Mouse (Mus musculus) kidney, postnatal 0 days (tissue): ENCODE measurements at regions not wholly inside any gene's neighbourhood (a gene's known extent, or its start where the extent isn't known, plus 50 kb on each side); places are given as distances from the start of the nearest gene placed in this dataset.

Source experiments
- ATAC-seq: fragments of 200-750 bp; cut with Nextera tagmentation; replicated peaks from 2 replicates; pipeline ENCODE4 v1.8.0; 2017; ENCODE audit warnings: low read depth, moderate number of reproducible peaks, moderate TSS enrichment, moderate library complexity; ENCODE audit not compliant: low FRiP score
- DNase-seq: peaks from one replicate; pipeline ENCODE4 v3.0.0-alpha.2; 2016; ENCODE audit warnings: low spot score
- H3K27ac ChIP-seq: fragments of 300-500 bp; sonication (generic); 2 replicates; pipeline ENCODE4 v1.5.1; 2014; ENCODE audit warnings: mild to moderate bottlenecking
- H3K27me3 ChIP-seq: fragments of 300-500 bp; sonication (generic); 2 replicates; pipeline ENCODE4 v1.6.1; 2014; ENCODE audit warnings: low read length, mixed read lengths; ENCODE audit not compliant: insufficient read depth
- H3K36me3 ChIP-seq: fragments of 300-500 bp; sonication (generic); 2 replicates; pipeline ENCODE4 v1.6.1; 2014; ENCODE audit warnings: low read length, mixed read lengths; ENCODE audit not compliant: insufficient read depth
- H3K4me1 ChIP-seq: fragments of 300-500 bp; sonication (generic); replicated peaks from 2 replicates; pipeline ENCODE4 v1.6.1; 2014; ENCODE audit warnings: antibody characterized with exemption, low read length, mixed read lengths; ENCODE audit not compliant: insufficient read depth
- H3K4me2 ChIP-seq: fragments of 300-500 bp; sonication (generic); 2 replicates; pipeline ENCODE4 v1.6.1; 2014; ENCODE audit warnings: mild to moderate bottlenecking, low read length, moderate library complexity, mixed read lengths
- H3K4me3 ChIP-seq: fragments of 300-500 bp; sonication (generic); replicated peaks from 2 replicates; pipeline ENCODE4 v1.5.1; 2014; ENCODE audit warnings: low read depth, low read length
- H3K9ac ChIP-seq: fragments of 300-500 bp; sonication (generic); 2 replicates; pipeline ENCODE4 v1.6.1; 2014; ENCODE audit warnings: low read depth, low read length
- H3K9me3 ChIP-seq: fragments of 300-500 bp; sonication (generic); replicated peaks from 2 replicates; pipeline ENCODE4 v1.6.1; 2016; ENCODE audit warnings: low read length, inconsistent platforms, mixed read lengths
- CTCF ChIP-seq: IDR thresholded peaks from 2 replicates; pipeline ENCODE4 v1.5.1; 2016; ENCODE audit warnings: antibody characterized with exemption, low read depth, mild to moderate bottlenecking, moderate library complexity
- WGBS: fragments of 180-500 bp; shearing (Covaris S2); extraction: QIAGEN DNeasy Blood & Tissue Kit; methylation state at CpG from one replicate; pipeline ENCODE4 v1.1.7; 2014; 5-methylcytosine and 5-hydroxymethylcytosine counted together

- H3K4me3 ChIP-seq = no peak overlapping the region
- H3K4me1 ChIP-seq = no peaks in the 10 kb centered on the region
- WGBS = 85% methylated on average over 8 of the region's 8 CpGs
- TF ChIP-seq CTCF = no peak
- H3K9ac ChIP-seq = no peak overlapping the region
- no peaks in the 10 kb centered on the region for H3K27me3 ChIP-seq
- ATAC-seq (no peak), DNase-seq (no peak)
- no peaks in the 10 kb centered on the region for H3K36me3 ChIP-seq
- H3K9me3 ChIP-seq = no peaks in the 10 kb centered on the region
- H3K4me2 ChIP-seq = no peak overlapping the region
- H3K27ac ChIP-seq = no peak overlapping the region
Measured at GRCm38 (mm10) chr10:117528575-117529268, 100.6 kb upstream of the Cpm start.

GRCm38 (mm10) chr10:117527979-117528378 lies 101.3 kb upstream of the Cpm start:
- TF ChIP-seq CTCF = no peak
- Histone ChIP-seq H3K9me3 (no peaks in the 10 kb centered on the region), H3K9ac (no peak overlapping the region), H3K27me3 (no peaks in the 10 kb centered on the region), H3K36me3 (no peaks in the 10 kb centered on the region), H3K4me1 (no peaks in the 10 kb centered on the region), H3K4me3 (no peak overlapping the region), H3K4me2 (no peak overlapping the region), H3K27ac (no peak overlapping the region)
- WGBS = 92% methylated on average over 6 of the region's 6 CpGs
- no peak for ATAC-seq
- no peak for DNase-seq

- whole genome bisulfite sequencing = 95% methylated on average over 5 of the region's 5 CpGs
- DNase-seq = no peak
- H3K4me3 ChIP-seq = no peak overlapping the region
- H3K36me3 ChIP-seq = no peaks in the 10 kb centered on the region
- no peak for ATAC-seq
- no peak overlapping the region for H3K4me2 ChIP-seq
- H3K27me3 ChIP-seq = no peaks in the 10 kb centered on the region
- H3K9ac ChIP-seq = no peak overlapping the region
- H3K27ac ChIP-seq = no peak overlapping the region
- no peaks in the 10 kb centered on the region for H3K9me3 ChIP-seq
- no peak for TF ChIP-seq CTCF
- H3K4me1 ChIP-seq = no peaks in the 10 kb centered on the region
Measured at GRCm38 (mm10) chr10:117527243-117527642, 102.1 kb upstream of the Cpm start.

GRCm38 (mm10) chr10:117526834-117527188 lies 102.5 kb upstream of the Cpm start:
- H3K4me3 ChIP-seq = no peak overlapping the region
- no peaks in the 10 kb centered on the region for H3K27me3 ChIP-seq
- H3K4me2 ChIP-seq = no peak overlapping the region
- no peaks in the 10 kb centered on the region for H3K36me3 ChIP-seq
- TF ChIP-seq CTCF = no peak
- 53% methylated on average over 3 of the region's 3 CpGs for WGBS
- H3K4me1 ChIP-seq = no peaks in the 10 kb centered on the region
- no peaks in the 10 kb centered on the region for H3K9me3 ChIP-seq
- ATAC-seq (no peak), DNase-seq (no peak)
- no peak overlapping the region for H3K27ac ChIP-seq
- no peak overlapping the region for H3K9ac ChIP-seq

- H3K4me3 ChIP-seq = no peak overlapping the region
- H3K9me3 ChIP-seq = no peaks in the 10 kb centered on the region
- DNase-seq = no peak
- 67% methylated on average over 16 of the region's 16 CpGs for WGBS
- H3K27me3 ChIP-seq = no peaks in the 10 kb centered on the region
- TF ChIP-seq CTCF = no peak
- ATAC-seq = no peak
- no peak overlapping the region for H3K4me2 ChIP-seq
- no peak overlapping the region for H3K27ac ChIP-seq
- H3K36me3 ChIP-seq = no peaks in the 10 kb centered on the region
- no peaks in the 10 kb centered on the region for H3K4me1 ChIP-seq
- no peak overlapping the region for H3K9ac ChIP-seq
Measured at GRCm38 (mm10) chr10:117526008-117526833, 103.1 kb upstream of the Cpm start.

GRCm38 (mm10) chr10:117525608-117526007 lies 103.7 kb upstream of the Cpm start:
- ATAC-seq (no peak), DNase-seq (no peak)
- WGBS = 47% methylated on average over 3 of the region's 3 CpGs
- H3K9me3 ChIP-seq = no peaks in the 10 kb centered on the region
- H3K36me3 ChIP-seq = no peaks in the 10 kb centered on the region
- H3K4me1 ChIP-seq = no peaks in the 10 kb centered on the region
- H3K4me2 ChIP-seq = no peak overlapping the region
- H3K27ac ChIP-seq = no peak overlapping the region
- H3K27me3 ChIP-seq = no peaks in the 10 kb centered on the region
- H3K9ac ChIP-seq = no peak overlapping the region
- TF ChIP-seq CTCF = no peak
- H3K4me3 ChIP-seq = no peak overlapping the region
